Comparison of ENCODE assay signal across 10 mouse cellular contexts in genomic region chr5:124189572-124189981, GRCm38 (mm10). TPM values are rescaled to one million over a fixed set of nuclear protein-coding genes. Genes with fewer than 3 reads are reported as not detected.
DNase-seq lines count a peak whose midpoint lies in the region; ATAC-seq and TF ChIP-seq lines count a peak whose summit lies in the region.
"Had no signal": no experiment of that assay in that cellular context is flagged by ENCODE, and none has a peak within 500 bp of the region (broad histone marks: within the 10 kb centered on the region; RNA-seq: fewer than 3 reads in every experiment).

No protein-coding gene starts in this region.

- H3K27me3 ChIP-seq in heart, embryonic 12.5 days (replicated peaks) = no peaks in the 10 kb centered on the region
- H3K27me3 ChIP-seq in testis, adult 2 months (ENCODE audit: control insufficient read depth, insufficient read depth, low read length) = no peaks in the 10 kb centered on the region
- H3K27me3 ChIP-seq in myocyte (ENCODE audit: control insufficient read depth, insufficient read depth, insufficient read length) = no peaks in the 10 kb centered on the region
- H3K27me3 ChIP-seq: hindbrain, embryonic 12.5 days had no signal

- H3K9ac ChIP-seq in heart, embryonic 12.5 days = peak overlapping the region; percentile 46
- H3K9ac ChIP-seq: hindbrain, embryonic 12.5 days had no signal

- no peaks in the 10 kb centered on the region for H3K36me3 ChIP-seq in heart, embryonic 12.5 days
- no peaks in the 10 kb centered on the region for H3K36me3 ChIP-seq in testis, adult 2 months (ENCODE audit: control insufficient read depth, insufficient read depth, low read length)
- no peaks in the 10 kb centered on the region for H3K36me3 ChIP-seq in myocyte (ENCODE audit: control insufficient read depth, insufficient read depth)
- H3K36me3 ChIP-seq: hindbrain, embryonic 12.5 days had no signal

- H3K27ac ChIP-seq in heart, embryonic 12.5 days (ENCODE audit: poor library complexity, severe bottlenecking) = no peak overlapping the region; the same call in 1 of the 2 replicates
- H3K27ac ChIP-seq in testis, adult 2 months (ENCODE audit: control insufficient read depth, insufficient read depth, low read depth, low read length) = no peak overlapping the region; the same call in 1 of the 2 replicates
- H3K27ac ChIP-seq: hindbrain, embryonic 12.5 days had no signal

- no peak overlapping the region for H3ac ChIP-seq in myocyte (ENCODE audit: control insufficient read depth, insufficient read length)

- H3K4me1 ChIP-seq in heart, embryonic 12.5 days (replicated peaks) = peaks cover 94% of the 10 kb centered on the region
- H3K4me1 ChIP-seq in testis, adult 2 months (ENCODE audit: control insufficient read depth, insufficient read depth, low read length) = peaks cover 24% of the 10 kb centered on the region

- H3K79me2 ChIP-seq in myocyte (ENCODE audit: control insufficient read depth, insufficient read depth) = no peaks in the 10 kb centered on the region

- no peaks in the 10 kb centered on the region for H3K9me3 ChIP-seq in heart, embryonic 12.5 days (replicated peaks)
- H3K9me3 ChIP-seq: hindbrain, embryonic 12.5 days had no signal

- TF ChIP-seq CTCF in testis, adult 2 months (IDR thresholded peaks at IDR 0.05; ENCODE audit: control insufficient read depth, insufficient read depth, insufficient replicate concordance, low read depth, low read length) = no peak

- no peak for DNase-seq in heart, adult 8-10 months (ENCODE audit: low spot score)
- DNase-seq in testis, postnatal 10 days (ENCODE audit: low spot score) = no peak
- no peak for DNase-seq in right cerebral cortex, postnatal 4 days
- no peak for DNase-seq in ovary, postnatal 14 days (ENCODE audit: low spot score)
- DNase-seq: kidney, adult 11 months had no signal

- ATAC-seq in heart, embryonic 12.5 days (ENCODE audit: insufficient number of reproducible peaks, low FRiP score) = no peak
- ATAC-seq in granulocyte monocyte progenitor cell, adult 5-6 weeks (replicated peaks; ENCODE audit: poor library complexity, severe bottlenecking) = 0 out of 2 replicates have a peak, but pooled peaks have one; percentile 24

- no peak overlapping the region for H3K4me2 ChIP-seq in heart, embryonic 12.5 days
- peak overlapping the region; percentile 29 for H3K4me2 ChIP-seq in myocyte (ENCODE audit: low read depth)
- H3K4me2 ChIP-seq: hindbrain, embryonic 12.5 days had no signal

- 75% methylated on average over 4 of the region's 4 CpGs for WGBS in heart, embryonic 12.5 days

- peak; percentile 58 for TF ChIP-seq POLR2A in testis, adult 2 months (IDR thresholded peaks at IDR 0.05; ENCODE audit: control insufficient read depth, low read depth, low read length)
- no peak for TF ChIP-seq POLR2A in myocyte (IDR thresholded peaks at IDR 0.05; ENCODE audit: insufficient read length, low read depth)

- H3K4me3 ChIP-seq in heart, embryonic 12.5 days = no peak overlapping the region
- H3K4me3 ChIP-seq in testis, adult 2 months (ENCODE audit: control insufficient read depth, low read depth, low read length) = peak overlapping the region; percentile 78
- no peak overlapping the region for H3K4me3 ChIP-seq in myocyte
- H3K4me3 ChIP-seq: hindbrain, embryonic 12.5 days had no signal

TF ChIP-seq in myocyte, 11 proteins besides CTCF, POLR2A, EP300 and RAD21:
- TF ChIP-seq MYOD1 (IDR thresholded peaks at IDR 0.05; ENCODE audit: control insufficient read depth in 1 of 3, insufficient read length in 2 of 3, low read depth in 2 of 3) (peak in 2 of 3 experiments; percentile 39 to 73), MYOG (IDR thresholded peaks at IDR 0.05; ENCODE audit: control insufficient read depth in 1 of 3, insufficient read depth in 1 of 3, insufficient read length in 2 of 3, low read depth in 2 of 3) (peak in 2 of 3 experiments; percentile 31 to 63), CEBPB (IDR thresholded peaks at IDR 0.05; ENCODE audit: insufficient read depth, poor library complexity, severe bottlenecking) (peak; percentile 36; the same call in 1 of the 2 replicates), E2F4 (IDR thresholded peaks at IDR 0.05; ENCODE audit: insufficient read depth) (no peak), REST (IDR thresholded peaks at IDR 0.05; ENCODE audit: insufficient read depth, insufficient read length) (no peak)

RNA-seq across cellular contexts. Expression of gene Pitpnm2, which starts 60.0 kb away (rescaled TPM):
- 7.5 and 7.8 TPM in 2 replicates for polyA plus RNA-seq in heart, embryonic 12.5 days (2016; fragmentation: Nextera tagmentation; extraction: Ambion mirVana)
- 10 to 100 TPM; 39.8 to 52.2 (median 44.5) TPM for total RNA-seq in heart, adult 8-10 months (2022)
- 54.9 and 61.9 TPM in 2 replicates for polyA plus RNA-seq in testis, adult 2 months (2012; rRNA removed)
- total RNA-seq in granulocyte monocyte progenitor cell, adult 5-6 weeks (2014; fragmentation: Nextera tagmentation) = 8.8 and 10.4 TPM in 2 replicates
- 3.1 and 4.1 TPM in 2 replicates for total RNA-seq in granulocyte monocyte progenitor cell, adult 5-6 weeks (2017)
- polyA plus RNA-seq in myocyte (2012; fragmentation: generic; extraction: Trizol) = 5.3 TPM
